Mouse (Mus musculus): ENCODE measurements around the gene Tpbpb.
"Not testable (repeated sequence)": the region's sequence is repeated elsewhere in the genome, so short reads cannot be mapped to it uniquely, and the experiment has no call there.

- not testable (repeated sequence) for TF ChIP-seq POLR2A (IDR thresholded peaks at IDR 0.05; ENCODE audit: borderline replicate concordance, control insufficient read depth, low read depth, low read length); CTCF (IDR thresholded peaks at IDR 0.05; ENCODE audit: control insufficient read depth, insufficient read depth, low read length)
These were observed 7.9 kb downstream of the Tpbpb start, which contains the start of gene Gm49392 for GRCm38 (mm10) chr13:60896794-60897193.
